Mouse (Mus musculus): Measurements from ENCODE around the gene Plcl2. TPM values are rescaled to one million over a fixed set of nuclear protein-coding genes. Genes with fewer than 3 reads are reported as not detected.
A peak's percentile ranks its signal among the peaks of the same experiment; 100 is the strongest.
"Not testable (repeated sequence)": the region's sequence is repeated elsewhere in the genome, so short reads cannot be mapped to it uniquely, and the experiment has no call there.

The Plcl2 gene
- total RNA-seq, 2 experiments from 2014 or later, result 51.9 to 56.6 TPM

GRCm38 (mm10) chr17:50667596-50667995 is 158.4 kb downstream of the Plcl2 start:
- no peak for DNase-seq (ENCODE audit: low spot score in 2 of 2)

- DNase-seq (ENCODE audit: low spot score in 2 of 2), result no peak
Observed at GRCm38 (mm10) chr17:50668681-50669208, 159.5 kb downstream of the Plcl2 start.

DNA sequence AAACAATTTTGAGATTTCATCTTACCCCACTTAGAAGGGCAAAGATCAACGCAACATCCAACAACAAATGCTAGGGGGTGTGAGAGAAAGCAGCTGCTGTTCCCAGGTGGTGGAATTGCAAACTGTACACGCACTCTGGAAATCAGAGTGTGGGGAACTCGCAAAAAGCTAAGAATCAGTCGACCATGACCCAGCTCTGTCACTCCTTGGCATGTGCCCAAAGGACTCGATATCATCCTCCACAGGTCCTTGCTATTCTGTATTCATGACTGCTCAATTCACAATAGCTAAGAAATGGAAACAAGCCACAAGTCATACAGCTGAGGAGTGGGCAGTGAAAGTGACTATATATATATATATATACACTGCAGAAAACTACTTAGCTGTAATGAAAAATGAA is 162.2 kb downstream of the Plcl2 start:
- DNase-seq (ENCODE audit: low spot score in 2 of 2), result no peak

DNA sequence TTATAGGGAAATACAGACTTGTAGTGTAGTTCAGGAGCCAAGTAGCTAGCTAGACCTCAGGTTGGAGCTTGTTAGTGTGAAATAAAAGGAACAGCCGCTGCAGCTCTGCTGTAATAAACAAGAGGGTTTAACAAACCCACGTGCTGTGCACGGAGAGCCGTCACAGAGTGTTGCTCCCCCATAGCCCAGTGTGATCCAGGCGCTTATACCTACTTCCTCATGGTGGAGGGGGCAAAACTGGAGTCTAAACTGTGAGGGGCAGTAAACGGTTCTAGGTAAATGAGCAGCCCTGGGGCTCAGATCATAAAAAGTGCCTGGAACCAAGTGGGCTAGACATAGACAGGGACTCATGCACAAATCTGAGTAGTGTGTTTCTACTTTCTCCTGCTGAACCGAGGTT is 165.4 kb downstream of the Plcl2 start:
- no peak for DNase-seq (ENCODE audit: low spot score in 2 of 2)

DNA sequence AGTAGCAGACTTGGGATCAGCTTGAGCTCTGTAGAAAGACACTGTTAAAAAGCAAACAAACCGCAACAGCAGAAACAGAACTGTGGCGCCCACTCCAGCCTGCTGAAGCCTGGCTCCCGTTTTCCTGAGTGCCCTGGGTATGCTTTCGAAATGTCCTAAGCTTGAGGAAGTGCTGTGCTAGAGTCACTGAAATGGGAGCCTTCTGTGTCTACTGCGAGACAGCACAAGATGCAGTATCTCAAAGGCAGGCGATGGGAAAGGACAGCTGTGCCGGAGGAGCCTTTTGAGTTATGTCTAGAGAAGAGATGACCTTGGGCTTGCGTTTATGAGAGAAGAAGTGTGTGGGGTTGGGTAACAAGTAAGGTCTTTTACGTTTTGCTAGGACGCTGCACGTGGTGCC is 166.0 kb downstream of the Plcl2 start:
- no peak for DNase-seq (ENCODE audit: low spot score in 2 of 2)

GRCm38 (mm10) chr17:50677334-50677733 is 168.1 kb downstream of the Plcl2 start:
- DNase-seq (ENCODE audit: low spot score in 2 of 2), result no peak

DNA sequence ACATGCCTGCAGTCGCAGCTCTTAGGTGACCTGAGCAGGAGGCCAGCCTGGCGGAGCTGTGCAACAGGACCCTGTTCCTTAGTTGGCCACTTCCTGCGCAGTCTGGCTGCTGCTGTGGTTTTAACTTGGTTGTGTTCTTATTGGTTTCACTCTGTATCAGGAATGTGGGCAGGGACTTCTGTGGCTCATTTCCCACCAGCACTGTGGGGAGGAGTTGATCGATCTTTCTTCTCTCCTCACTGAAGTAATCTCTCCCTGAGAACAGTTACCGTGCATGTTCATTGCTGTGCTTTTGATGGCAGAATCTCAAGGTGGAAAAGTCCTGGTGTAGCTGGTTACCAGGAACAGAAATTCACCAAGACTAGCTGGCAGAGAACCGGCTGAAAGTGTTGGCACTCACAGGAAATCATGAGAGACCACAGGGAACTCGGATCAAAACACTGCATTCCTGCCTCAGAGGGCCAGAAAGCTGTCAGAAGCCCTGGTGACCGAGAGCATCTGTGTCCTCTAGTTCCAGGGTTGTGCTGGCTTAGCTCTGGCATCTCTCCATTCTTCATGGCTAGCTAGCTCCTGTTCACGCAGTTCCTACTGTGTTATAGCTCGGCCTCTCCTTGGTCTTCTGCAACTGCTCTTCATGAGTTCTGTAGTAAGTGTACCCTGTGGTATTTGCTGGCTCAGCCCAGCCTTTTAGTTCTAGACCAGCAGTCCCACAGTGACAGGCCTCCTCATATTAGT is 168.9 kb downstream of the Plcl2 start:
- peak in 1 of 2 experiments; percentile 33 for DNase-seq (ENCODE audit: low spot score in 2 of 2)

GRCm38 (mm10) chr17:50678748-50679147 is 169.5 kb downstream of the Plcl2 start:
- DNase-seq (ENCODE audit: low spot score in 2 of 2), result no peak

GRCm38 (mm10) chr17:50679613-50680534 is 170.7 kb downstream of the Plcl2 start:
- DNase-seq (ENCODE audit: low spot score in 2 of 2), result no peak

DNA sequence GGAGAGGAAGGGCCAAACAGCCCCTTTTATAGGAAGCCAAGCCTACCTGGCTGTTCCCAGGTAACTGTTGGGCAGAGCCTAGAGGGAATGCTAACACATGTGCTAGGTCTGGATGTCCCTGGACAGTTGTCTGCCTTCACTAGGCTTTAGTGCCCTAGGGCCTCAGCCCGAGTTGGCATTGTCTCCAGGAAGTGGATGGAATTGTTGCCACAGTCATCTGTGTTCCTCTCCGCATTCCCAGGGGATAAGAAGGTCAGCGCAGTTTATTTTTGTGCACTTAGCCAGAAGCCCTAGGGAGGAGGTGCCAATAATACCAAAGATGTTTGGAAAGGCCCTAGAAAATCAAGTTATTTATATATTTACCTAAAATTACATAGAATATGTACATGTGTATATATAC is 173.5 kb downstream of the Plcl2 start:
- DNase-seq (ENCODE audit: low spot score in 2 of 2), result no peak

GRCm38 (mm10) chr17:50684960-50685645 is 175.9 kb downstream of the Plcl2 start:
- no peak for DNase-seq (ENCODE audit: low spot score in 2 of 2)

DNA sequence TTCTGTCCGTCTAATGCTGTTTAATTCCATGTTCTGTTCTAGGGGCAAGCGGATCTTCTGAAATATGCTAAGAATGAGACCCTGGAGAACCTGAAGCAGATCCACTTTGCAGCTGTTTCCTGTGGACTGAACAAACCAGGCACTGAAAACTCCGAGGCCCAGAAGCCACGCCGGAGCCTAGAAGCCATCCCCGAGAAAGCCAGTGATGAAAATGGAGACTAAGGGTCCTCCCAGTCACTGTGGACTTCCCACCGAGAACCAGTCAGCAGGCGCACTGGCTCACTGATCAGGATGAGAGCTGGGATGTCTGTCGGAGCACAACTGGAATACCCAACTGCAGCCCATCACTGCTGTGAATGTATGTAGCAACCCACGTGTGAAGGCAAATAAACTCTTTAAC is 178.5 kb downstream of the Plcl2 start:
- no peak for DNase-seq (ENCODE audit: low spot score in 2 of 2)

DNA sequence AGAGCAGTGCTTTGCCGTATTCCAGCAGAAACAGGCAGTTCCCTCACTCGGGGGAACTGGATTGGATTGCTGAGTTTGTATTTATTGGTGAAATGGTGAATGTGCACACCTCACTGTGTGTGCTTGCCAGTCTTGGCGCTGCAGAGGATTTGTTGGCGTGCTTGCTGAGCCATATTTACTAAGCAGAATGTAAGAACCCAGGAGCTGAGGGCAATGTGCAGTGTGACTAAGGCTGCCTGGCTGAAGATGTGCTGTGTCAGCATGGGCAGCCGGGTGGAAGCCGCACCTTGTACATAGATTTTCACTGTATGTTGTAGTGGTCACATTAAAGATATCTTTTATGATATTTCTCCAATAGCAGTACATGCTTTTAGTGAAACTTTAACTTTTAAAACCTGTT is 178.9 kb downstream of the Plcl2 start:
- DNase-seq (ENCODE audit: low spot score in 2 of 2), result peak in 1 of 2 experiments; percentile 18

DNA sequence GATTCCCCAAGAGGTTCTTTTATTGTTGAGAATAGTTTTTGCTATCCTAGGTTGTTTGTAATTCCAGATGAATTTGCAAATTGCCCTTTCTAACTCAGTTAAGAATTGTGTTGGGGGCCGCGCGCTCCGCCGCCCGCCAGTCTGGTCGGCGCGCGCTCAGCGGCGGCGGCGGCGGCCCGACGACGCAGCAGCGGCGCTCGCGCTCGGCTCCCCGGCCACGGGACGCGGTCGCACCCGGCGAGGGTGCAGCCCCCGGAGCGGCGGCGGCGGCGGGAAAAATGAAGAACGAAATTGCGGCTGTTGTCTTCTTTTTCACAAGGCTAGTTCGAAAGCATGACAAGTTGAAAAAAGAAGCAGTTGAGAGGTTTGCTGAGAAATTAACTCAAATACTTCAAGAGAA is 189.2 kb downstream of the Plcl2 start:
- not testable (repeated sequence) for DNase-seq (ENCODE audit: low spot score in 2 of 2)

DNA sequence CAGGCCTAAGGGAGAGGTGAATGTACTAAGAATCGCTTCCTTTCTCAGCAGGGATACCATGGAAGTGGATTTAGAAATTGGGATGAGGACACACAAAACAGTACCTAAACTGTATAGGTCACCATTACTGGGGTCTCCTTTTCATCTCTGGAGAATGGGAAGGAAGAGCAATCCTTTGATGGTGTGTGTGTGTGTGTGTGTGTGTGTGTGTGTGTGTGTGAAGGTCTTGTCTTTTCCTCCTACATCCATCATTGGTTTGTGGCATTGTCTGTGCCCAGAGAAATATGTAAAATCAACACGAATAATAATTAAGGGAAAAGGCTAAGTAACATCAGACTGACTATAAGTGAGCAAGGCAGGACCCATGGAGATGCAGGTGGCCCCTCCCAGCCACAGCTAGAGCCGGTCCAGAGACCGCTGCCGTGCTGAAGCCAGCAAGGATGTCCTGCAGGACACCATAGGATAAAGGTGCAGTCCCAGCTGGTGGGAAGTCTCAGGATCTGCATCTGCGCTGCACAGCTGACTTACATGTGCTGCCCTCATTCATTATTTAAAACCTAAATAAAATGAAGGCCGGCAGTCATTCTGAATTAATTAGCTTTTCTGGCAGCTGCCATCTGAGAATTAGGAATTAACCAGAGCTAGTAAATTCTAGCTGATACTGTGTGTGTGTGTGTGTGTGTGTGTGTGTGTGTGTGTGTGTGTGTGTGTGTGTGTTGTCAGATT is 201.5 kb downstream of the Plcl2 start:
- DNase-seq (ENCODE audit: low spot score in 2 of 2), result no peak

- no peak for DNase-seq (ENCODE audit: low spot score in 2 of 2)
Observed at GRCm38 (mm10) chr17:50717586-50717985, 208.4 kb downstream of the Plcl2 start.

DNA sequence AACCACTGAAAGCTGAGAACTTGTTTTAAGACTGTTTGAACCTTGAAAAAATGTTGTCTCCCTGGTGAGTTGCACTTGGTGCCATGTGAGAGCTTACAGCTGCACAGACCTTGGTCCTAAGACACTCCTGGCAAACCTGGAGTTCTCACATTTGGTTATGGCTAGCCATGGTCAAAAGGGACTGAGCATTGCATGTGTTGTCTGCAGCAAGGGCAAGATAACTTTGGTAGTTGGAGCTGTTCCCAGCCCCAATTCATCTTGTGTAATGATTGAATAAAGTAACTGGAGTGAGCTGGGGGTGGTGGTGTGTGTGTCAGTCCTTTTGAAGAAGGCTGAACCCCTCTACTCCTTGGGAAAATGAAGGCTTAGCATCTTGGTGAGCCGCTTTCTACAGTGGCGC is 215.2 kb downstream of the Plcl2 start:
- DNase-seq (ENCODE audit: low spot score in 2 of 2), result no peak

GRCm38 (mm10) chr17:50726265-50726664 is 217.1 kb downstream of the Plcl2 start:
- no peak for DNase-seq (ENCODE audit: low spot score in 2 of 2)

DNA sequence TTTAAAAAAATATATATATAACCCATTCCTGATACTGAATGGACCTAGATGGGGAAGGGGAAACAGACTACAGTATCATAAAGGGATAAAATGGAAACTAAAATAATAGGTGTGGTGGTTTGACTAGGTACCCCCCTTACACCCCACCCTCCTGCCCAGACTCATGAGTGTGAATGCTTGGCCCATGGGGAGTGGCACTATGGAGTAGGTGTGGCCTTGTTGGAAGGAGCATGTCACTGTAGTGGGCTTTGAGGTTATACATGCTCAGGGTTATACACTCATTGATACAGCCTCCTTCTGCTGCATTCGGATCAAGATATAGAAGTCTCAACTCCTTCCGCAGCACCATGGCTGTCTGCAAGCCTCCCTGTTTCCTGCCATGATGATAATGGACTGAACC is 219.8 kb downstream of the Plcl2 start:
- DNase-seq (ENCODE audit: low spot score in 2 of 2), result no peak

DNA sequence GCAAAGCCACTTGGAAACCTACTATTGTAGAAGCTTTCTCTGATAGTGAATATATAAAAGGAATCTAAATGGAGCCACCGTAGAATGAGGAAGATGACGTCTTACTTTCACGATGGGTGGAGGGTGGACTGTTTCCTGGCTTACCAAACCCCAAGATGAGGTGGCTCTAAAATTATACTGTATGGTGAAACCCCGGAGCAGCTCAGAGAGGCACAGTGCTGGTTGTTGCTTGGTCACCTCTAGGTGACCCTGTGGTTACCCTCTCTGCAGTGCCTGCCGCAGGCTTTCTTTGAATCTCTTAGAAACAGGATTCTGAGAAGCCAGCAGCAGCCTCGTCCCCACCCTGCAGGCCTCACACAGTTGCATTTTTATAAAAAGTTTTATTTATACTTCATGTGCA is 220.4 kb downstream of the Plcl2 start:
- no peak for DNase-seq (ENCODE audit: low spot score in 2 of 2)

DNA sequence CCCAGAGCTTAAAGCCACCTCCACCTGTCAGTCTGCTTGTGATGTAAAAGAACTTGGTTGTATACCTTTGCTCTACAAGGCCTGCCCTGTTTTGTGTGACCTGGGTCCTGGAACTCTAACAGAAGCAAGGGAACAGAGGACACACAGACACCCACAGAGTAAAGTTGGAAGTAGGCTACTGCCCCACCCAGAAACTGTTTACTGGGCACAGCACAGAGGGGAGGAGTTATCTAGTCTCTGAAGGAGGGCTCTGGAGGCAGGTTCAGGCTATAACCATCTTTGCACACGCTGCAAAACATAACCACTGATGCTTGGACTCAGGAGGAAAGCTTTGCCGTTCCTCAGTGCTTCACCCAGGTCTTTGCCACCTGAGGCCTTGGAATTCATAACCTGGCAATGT is 221.7 kb downstream of the Plcl2 start:
- DNase-seq (ENCODE audit: low spot score in 2 of 2), result no peak
